Mouse (Mus musculus): Measurements from ENCODE around the gene Phox2b.

DNA sequence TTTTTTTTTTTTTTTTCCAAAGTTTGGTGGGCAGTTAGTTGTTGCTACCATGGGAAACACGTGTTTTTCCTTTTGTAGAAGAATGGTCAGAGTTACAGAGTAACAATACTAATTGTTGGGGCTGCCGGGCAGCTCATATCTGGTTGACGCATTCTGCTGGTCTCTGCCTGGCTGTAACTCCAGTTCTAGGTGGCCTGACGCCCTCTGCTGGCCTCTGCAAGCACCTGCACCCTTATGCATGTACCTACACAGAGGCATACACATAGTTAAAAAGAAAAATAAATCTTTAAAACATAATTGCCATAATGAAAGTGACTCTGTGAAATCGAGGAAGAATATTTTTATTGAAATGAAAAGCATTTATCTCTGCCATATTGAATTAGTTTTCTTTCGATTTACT is 41.3 kb downstream of the Phox2b start:
- TF ChIP-seq CTCF (IDR thresholded peaks at IDR 0.05; ENCODE audit: low read depth, low read length) (peak; percentile 45), EP300 (IDR thresholded peaks at IDR 0.05; ENCODE audit: insufficient read depth, low read depth, low read length) (no peak), POLR2A (IDR thresholded peaks at IDR 0.05; ENCODE audit: insufficient read depth, low read length) (no peak)

Data from ES-Bruce4 (cell line).